Mouse (Mus musculus) adrenal gland, postnatal 10 days (tissue): ENCODE measurements around the gene Hnrnpl. TPM values are rescaled to one million over a fixed set of nuclear protein-coding genes. Genes with fewer than 3 reads are reported as not detected.
A peak's percentile ranks its signal among the peaks of the same experiment; 100 is the strongest.

Source experiments
- DNase-seq: peaks from one replicate; pipeline ENCODE4 v3.0.0; 2021; ENCODE audit warnings: mixed read lengths
- total RNA-seq, 2 experiments: library from RNA; stranded (reverse); gene quantifications; 2 replicates each; pipeline ENCODE4 v1.2.3; 2021

Hnrnpl gene
- total RNA-seq, 2 experiments from 2014 or later, result 459 to 528 TPM

- DNase-seq, result no peak
These were observed 18.1 kb upstream of the Hnrnpl start for GRCm38 (mm10) chr7:28790066-28790806.

- no peak for DNase-seq
These were observed 16.6 kb upstream of the Hnrnpl start for GRCm38 (mm10) chr7:28791706-28792105.

- no peak for DNase-seq
These were observed 15.8 kb upstream of the Hnrnpl start for GRCm38 (mm10) chr7:28792391-28793185.

DNA sequence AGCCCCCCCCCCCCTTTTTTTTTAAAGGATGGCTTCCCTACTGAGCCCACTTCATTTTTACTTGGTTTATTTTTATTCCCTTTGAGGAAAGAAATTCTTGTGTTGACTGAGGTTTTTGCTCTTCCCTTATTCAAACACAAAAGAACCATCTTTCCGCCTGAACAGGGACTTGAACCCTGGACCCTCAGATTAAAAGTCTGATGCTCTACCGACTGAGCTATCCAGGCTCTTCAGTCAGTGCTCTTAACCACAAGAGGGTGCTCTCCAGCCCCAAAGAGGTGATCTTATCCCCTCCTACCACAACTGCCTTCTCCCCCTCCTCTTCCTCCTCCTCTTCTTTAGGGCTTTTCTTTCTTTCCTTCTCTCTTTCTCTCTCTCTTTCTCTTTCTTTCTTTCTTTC is 14.5 kb upstream of the Hnrnpl start:
- DNase-seq, result no peak

- DNase-seq, result no peak
These were observed 13.8 kb upstream of the Hnrnpl start for GRCm38 (mm10) chr7:28794496-28794895.

DNA sequence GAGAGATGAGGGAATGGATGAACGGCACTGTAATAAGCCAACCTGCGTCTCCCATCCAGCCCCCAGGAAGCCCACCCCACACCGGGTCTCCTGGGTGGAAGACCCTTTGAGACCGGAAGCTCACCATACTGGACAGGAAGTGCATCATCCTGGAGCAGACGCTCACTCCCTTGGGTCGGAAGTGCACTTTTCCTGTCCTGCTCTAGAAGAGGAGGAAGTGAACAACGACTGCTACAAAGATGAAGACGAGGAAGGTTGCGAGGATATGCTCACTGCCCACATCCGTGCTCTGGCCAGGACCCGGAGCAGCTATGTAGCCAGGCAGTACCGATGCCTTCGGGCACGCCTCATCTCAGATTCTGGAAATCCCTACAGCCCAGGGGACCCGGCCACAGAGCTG is 12.5 kb upstream of the Hnrnpl start:
- no peak for DNase-seq

DNA sequence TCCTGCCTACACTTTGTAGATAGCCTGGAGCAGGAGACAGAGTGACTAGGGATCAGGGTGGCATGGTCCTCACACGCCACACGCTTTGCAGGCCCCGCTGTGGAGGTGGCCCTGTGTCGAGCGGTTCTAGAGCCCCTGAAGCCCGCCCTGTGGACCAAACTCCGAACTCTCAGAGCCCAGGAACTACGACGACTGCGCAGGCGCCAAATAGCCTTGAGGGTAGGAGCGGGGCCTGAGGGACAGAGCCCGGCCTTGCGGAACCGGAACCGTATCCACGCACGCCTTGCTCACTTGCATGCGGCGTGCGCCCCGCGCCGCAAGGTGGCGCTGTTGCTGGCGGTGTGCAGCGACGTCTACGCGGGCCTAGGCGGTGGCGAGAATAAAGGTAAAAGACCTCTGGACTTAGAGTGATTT is 11.8 kb upstream of the Hnrnpl start:
- peak; percentile 92 for DNase-seq

GRCm38 (mm10) chr7:28799994-28800393 is 8.3 kb upstream of the Hnrnpl start:
- DNase-seq, result no peak

- no peak for DNase-seq
These were observed 6.9 kb upstream of the Hnrnpl start for GRCm38 (mm10) chr7:28801451-28801850.

GRCm38 (mm10) chr7:28801901-28802670 is 6.3 kb upstream of the Hnrnpl start:
- DNase-seq, result no peak

DNA sequence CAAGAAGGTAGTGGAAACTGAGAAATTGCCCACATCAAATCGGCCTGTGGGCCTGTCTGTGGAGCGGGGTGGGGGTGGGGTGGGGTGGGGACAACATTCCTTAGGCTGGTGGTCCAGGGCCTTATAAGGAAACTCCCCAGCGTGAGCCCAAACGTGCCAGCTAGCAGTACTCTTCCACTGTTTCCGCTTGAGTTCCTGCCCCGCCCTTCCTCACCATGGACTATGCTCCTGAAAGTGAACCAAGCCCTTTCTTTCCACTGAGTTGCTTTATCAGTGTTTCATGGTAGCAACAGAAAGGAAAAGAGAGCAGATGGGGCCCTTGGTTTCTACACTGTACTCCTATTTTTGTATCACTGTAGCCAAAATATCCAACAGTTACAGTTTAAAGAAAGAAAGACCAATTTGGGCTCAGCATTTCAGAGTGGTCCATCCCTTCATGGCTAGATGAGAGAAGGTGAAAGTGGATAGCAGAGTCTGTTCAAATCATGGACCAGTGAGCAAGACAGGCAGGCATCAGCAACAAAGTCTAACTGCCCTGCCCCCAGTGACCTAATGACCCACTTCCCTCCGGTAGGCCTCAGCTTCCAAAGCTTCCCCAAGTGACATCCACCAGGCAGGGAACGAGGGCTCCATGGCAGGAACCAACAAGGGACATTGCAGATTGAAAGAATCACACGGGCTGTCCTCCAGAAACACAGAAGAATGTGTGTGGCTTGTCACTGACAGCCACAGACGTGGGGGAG is 5.3 kb upstream of the Hnrnpl start:
- no peak for DNase-seq

- DNase-seq, result no peak
These were observed 4.6 kb upstream of the Hnrnpl start for GRCm38 (mm10) chr7:28803756-28804155.

- no peak for DNase-seq
These were observed 1.5 kb upstream of the Hnrnpl start for GRCm38 (mm10) chr7:28806869-28807268.

- peak; percentile 76 for DNase-seq
These were observed 610 bp upstream of the Hnrnpl start for GRCm38 (mm10) chr7:28807641-28808220.

DNA sequence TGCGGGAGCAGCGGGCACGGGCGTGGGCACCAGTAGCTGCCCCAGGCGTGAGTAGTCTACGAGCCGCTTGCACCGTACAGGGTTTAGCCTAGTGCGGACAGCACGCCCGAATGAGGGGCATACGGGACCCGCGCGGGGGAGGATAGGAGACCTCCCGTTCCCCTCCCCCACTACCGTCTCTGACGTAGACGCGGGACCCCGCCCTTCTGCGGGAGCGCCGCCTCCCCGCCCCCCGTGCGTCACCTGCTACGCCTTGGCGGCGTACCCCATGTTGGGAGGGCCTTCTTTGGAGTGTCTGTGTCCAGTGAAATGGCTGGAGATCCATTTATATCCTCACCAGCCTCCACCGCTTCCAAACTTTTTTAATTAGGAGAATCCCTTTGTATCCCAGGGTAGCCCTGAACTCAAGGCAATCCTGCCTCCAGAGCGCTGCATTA is 634 bp downstream of the Hnrnpl start:
- peak; percentile 99 for DNase-seq

GRCm38 (mm10) chr7:28809401-28810089 is 1.2 kb downstream of the Hnrnpl start:
- DNase-seq, result peak; percentile 79

- DNase-seq, result peak; percentile 99
These were observed 2.0 kb downstream of the Hnrnpl start for GRCm38 (mm10) chr7:28810107-28811066.

DNA sequence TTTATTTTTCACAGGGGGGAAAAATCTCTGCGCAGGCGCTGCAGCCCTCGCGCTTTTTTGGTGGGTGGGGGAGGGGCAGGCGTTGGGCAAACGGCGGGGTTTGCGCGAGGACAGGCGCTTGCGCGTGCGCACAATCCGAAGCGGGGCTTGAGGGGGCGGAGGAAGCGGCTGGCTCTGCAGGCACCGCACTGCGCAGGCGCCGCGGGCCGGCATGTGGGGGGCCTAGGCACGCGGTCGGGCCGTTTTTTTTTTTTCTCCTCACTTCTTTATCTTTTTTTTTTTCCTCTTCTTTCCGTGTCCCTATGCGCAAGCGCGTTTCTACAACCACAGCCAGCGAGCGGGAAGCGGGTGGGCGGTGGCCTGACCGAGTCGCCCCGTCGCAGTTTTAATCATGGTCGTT is 2.9 kb downstream of the Hnrnpl start:
- peak; percentile 97 for DNase-seq

DNA sequence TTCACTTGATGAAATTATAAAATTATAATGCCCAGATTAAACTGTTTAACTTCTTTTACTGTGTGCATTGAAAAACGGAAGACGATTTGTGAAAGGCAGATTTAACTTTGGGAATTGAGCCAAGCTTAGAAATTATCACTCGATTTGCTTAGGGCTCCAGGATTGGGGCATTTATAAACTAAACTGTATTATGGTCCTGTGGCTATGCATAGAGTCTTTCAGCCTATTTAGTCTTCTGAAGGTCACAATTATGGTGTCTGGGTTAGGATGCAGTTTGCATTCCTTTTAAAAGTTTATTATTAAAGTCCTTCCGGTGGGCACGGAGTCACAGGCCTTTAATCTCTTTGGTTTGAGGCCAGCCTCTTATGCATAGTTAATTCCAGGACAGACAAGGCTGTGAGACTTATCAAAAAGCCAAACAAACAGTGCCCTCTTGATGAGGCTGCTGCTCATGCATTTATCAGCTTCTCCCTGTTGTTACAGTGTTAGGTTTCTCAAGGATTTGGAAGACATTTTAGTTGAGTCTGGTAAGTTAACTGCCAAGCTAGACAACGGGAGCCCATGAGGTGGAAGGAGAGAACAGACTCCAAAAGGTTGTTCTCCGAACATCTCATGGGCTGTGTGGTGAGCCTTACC is 3.4 kb downstream of the Hnrnpl start:
- no peak for DNase-seq
